Mouse (Mus musculus): ENCODE results near the gene Gpatch8.

- TF ChIP-seq CTCF (IDR thresholded peaks at IDR 0.05; ENCODE audit: low read depth, low read length) (no peak), POLR2A (IDR thresholded peaks at IDR 0.05; ENCODE audit: insufficient read depth, low read length) (no peak)
Measured at GRCm38 (mm10) chr11:102582016-102582610, 25.9 kb upstream of the Gpatch8 start.
